7 mouse cellular contexts compared by ENCODE assay signal in genomic region chr16:13638198-13638597, GRCm38 (mm10). TPM values are rescaled to one million over a fixed set of nuclear protein-coding genes. Genes with fewer than 3 reads are reported as not detected.
DNase-seq lines count a peak whose midpoint lies in the region; ATAC-seq and TF ChIP-seq lines count a peak whose summit lies in the region.
"Not testable (repeated sequence)": the region's sequence is repeated elsewhere in the genome, so short reads cannot be mapped to it uniquely, and the experiment has no call there.

No protein-coding gene starts in this region.

- TF ChIP-seq CTCF in Patski (IDR thresholded peaks at IDR 0.05): peak; percentile 52
- TF ChIP-seq CTCF in gastrocnemius, adult 2 months (IDR thresholded peaks at IDR 0.05): peak; percentile 20; the same call in 1 of the 2 replicates
- peak; percentile 52; the same call in 1 of the 2 replicates for TF ChIP-seq CTCF in hindbrain, postnatal 0 days (IDR thresholded peaks at IDR 0.05; ENCODE audit: low read depth)
- TF ChIP-seq CTCF in layer of hippocampus, adult 2 months (conservative IDR thresholded peaks at IDR 0.05): peak; percentile 47
- peak; percentile 21; the same call in 1 of the 2 replicates for TF ChIP-seq CTCF in lung, embryonic 14.5 days (IDR thresholded peaks at IDR 0.05; ENCODE audit: low read depth)
- TF ChIP-seq CTCF in midbrain, postnatal 0 days (IDR thresholded peaks at IDR 0.05): peak; percentile 58

- H3K27ac ChIP-seq in gastrocnemius, adult 2 months; hindbrain, postnatal 0 days; layer of hippocampus, adult 2 months; lung, embryonic 14.5 days (ENCODE audit: low read depth); midbrain, postnatal 0 days (ENCODE audit: low read depth, low read length): not testable (repeated sequence)

- not testable (repeated sequence) for ATAC-seq in Patski; hindbrain, postnatal 0 days; lung, embryonic 14.5 days (ENCODE audit: insufficient read depth); midbrain, postnatal 0 days (ENCODE audit: low FRiP score)

- not testable (repeated sequence) for H3K27me3 ChIP-seq in Patski; hindbrain, postnatal 0 days (ENCODE audit: insufficient read depth, low read length); lung, embryonic 14.5 days (ENCODE audit: insufficient read depth, low read length); midbrain, postnatal 0 days (ENCODE audit: insufficient read depth, low read length)

- DNase-seq in A20 (ENCODE audit: low read depth, low spot score): peak; percentile 40
- not testable (repeated sequence) for DNase-seq in Patski (ENCODE audit: low read depth, low spot score); gastrocnemius, adult 2 months; hindbrain, postnatal 0 days (ENCODE audit: low spot score); layer of hippocampus, adult 2 months (ENCODE audit: low spot score in 2 of 2); lung, embryonic 14.5 days; midbrain, postnatal 0 days (ENCODE audit: low spot score)

- CTCF ChIA-PET in Patski (lab: Charles Lee): not testable (repeated sequence)

- not testable (repeated sequence) for H3K4me1 ChIP-seq in hindbrain, postnatal 0 days (ENCODE audit: insufficient read depth, low read length); lung, embryonic 14.5 days (ENCODE audit: insufficient read depth); midbrain, postnatal 0 days (ENCODE audit: insufficient read depth, low read length)

- intact Hi-C loops in gastrocnemius, adult 2 months (cut with DNase I): not testable (repeated sequence)

- not testable (repeated sequence) for H3K9me3 ChIP-seq in hindbrain, postnatal 0 days (ENCODE audit: low read length); lung, embryonic 14.5 days (ENCODE audit: low read depth, low read length); midbrain, postnatal 0 days (ENCODE audit: low read length)

- not testable (repeated sequence) for H3K4me2 ChIP-seq in hindbrain, postnatal 0 days (ENCODE audit: low read depth, low read length); lung, embryonic 14.5 days; midbrain, postnatal 0 days (ENCODE audit: low read depth, low read length, poor library complexity, severe bottlenecking)

- H3K36me3 ChIP-seq in hindbrain, postnatal 0 days (ENCODE audit: insufficient read depth, low read length): peaks cover 17% of the 10 kb centered on the region; the same call in 1 of the 2 replicates
- H3K36me3 ChIP-seq in lung, embryonic 14.5 days (ENCODE audit: insufficient read depth): peaks cover 47% of the 10 kb centered on the region
- H3K36me3 ChIP-seq in midbrain, postnatal 0 days (ENCODE audit: insufficient read depth, low read length): not testable (repeated sequence)

- POLR2A ChIA-PET in Patski (lab: Charles Lee): not testable (repeated sequence)

- in situ Hi-C loops in Patski (cut with MboI; ENCODE audit: low pct_unique_long_range_greater_than_20kb): not testable (repeated sequence)

- 38% methylated on average over 2 of the region's 2 CpGs for WGBS in hindbrain, postnatal 0 days
- 49% methylated on average over 2 of the region's 2 CpGs for WGBS in lung, embryonic 14.5 days
- 40% methylated on average over 2 of the region's 2 CpGs for WGBS in midbrain, postnatal 0 days

- not testable (repeated sequence) for H3K4me3 ChIP-seq in gastrocnemius, adult 2 months; hindbrain, postnatal 0 days (ENCODE audit: low read length); layer of hippocampus, adult 2 months; lung, embryonic 14.5 days (ENCODE audit: low read depth, low read length); midbrain, postnatal 0 days (ENCODE audit: low read depth, low read length)

- not testable (repeated sequence) for H3K9ac ChIP-seq in hindbrain, postnatal 0 days (replicated peaks; ENCODE audit: low read length); lung, embryonic 14.5 days; midbrain, postnatal 0 days (replicated peaks; ENCODE audit: low read length, poor library complexity, severe bottlenecking)

RNA-seq across cellular contexts. Expression of gene Parn, which starts 29.8 kb away (rescaled TPM):
- 34.3 TPM for polyA plus RNA-seq in Patski (2021)
- total RNA-seq in gastrocnemius, adult 2 months (2021): 1 to 10 TPM; 7.8 to 7.9 TPM
- 13.2 and 13.3 TPM in 2 replicates for total RNA-seq in hindbrain, postnatal 0 days (2014; rRNA removed)
- polyA plus RNA-seq in hindbrain, postnatal 0 days (2015; fragmentation: Nextera tagmentation; extraction: Ambion mirVana): 31.1 and 32.1 TPM in 2 replicates
- 10 to 100 TPM; 23.5 to 25.6 TPM for total RNA-seq in layer of hippocampus, adult 2 months (2021)
- polyA plus RNA-seq in lung, embryonic 14.5 days (2014; fragmentation: Nextera tagmentation; extraction: Ambion mirVana): 40.9 and 41.7 TPM in 2 replicates
- total RNA-seq in midbrain, postnatal 0 days (2014; rRNA removed): 11.8 and 14.8 TPM in 2 replicates
- polyA plus RNA-seq in midbrain, postnatal 0 days (2015; fragmentation: Nextera tagmentation; extraction: Ambion mirVana): 28.0 and 29.3 TPM in 2 replicates

RNA-seq across cellular contexts. Expression of gene Bfar, which starts 33.5 kb away (rescaled TPM):
- polyA plus RNA-seq in Patski (2021): 56.5 TPM
- total RNA-seq in gastrocnemius, adult 2 months (2021): 10 to 100 TPM; 34.6 to 36.4 TPM
- 31.6 and 40.5 TPM in 2 replicates for total RNA-seq in hindbrain, postnatal 0 days (2014; rRNA removed)
- polyA plus RNA-seq in hindbrain, postnatal 0 days (2015; fragmentation: Nextera tagmentation; extraction: Ambion mirVana): 38.8 and 38.9 TPM in 2 replicates
- 10 to 100 TPM; 40.0 to 45.2 TPM for total RNA-seq in layer of hippocampus, adult 2 months (2021)
- polyA plus RNA-seq in lung, embryonic 14.5 days (2014; fragmentation: Nextera tagmentation; extraction: Ambion mirVana): 41.2 and 42.2 TPM in 2 replicates
- total RNA-seq in midbrain, postnatal 0 days (2014; rRNA removed): 37.5 and 38.9 TPM in 2 replicates
- 37.1 and 38.3 TPM in 2 replicates for polyA plus RNA-seq in midbrain, postnatal 0 days (2015; fragmentation: Nextera tagmentation; extraction: Ambion mirVana)

RNA-seq across cellular contexts. Expression of gene 3110001I22Rik, which starts 33.5 kb away (rescaled TPM):
- 5.5 TPM for polyA plus RNA-seq in Patski (2021)
- total RNA-seq in gastrocnemius, adult 2 months (2021): 1 to 10 TPM; 2.3 to 2.6 TPM
- total RNA-seq in hindbrain, postnatal 0 days (2014; rRNA removed): 2.3 and 4.8 TPM in 2 replicates
- polyA plus RNA-seq in hindbrain, postnatal 0 days (2015; fragmentation: Nextera tagmentation; extraction: Ambion mirVana): 4.0 and 4.3 TPM in 2 replicates
- 1 to 10 TPM; 3.5 to 4.0 TPM for total RNA-seq in layer of hippocampus, adult 2 months (2021)
- 6.2 and 6.6 TPM in 2 replicates for polyA plus RNA-seq in lung, embryonic 14.5 days (2014; fragmentation: Nextera tagmentation; extraction: Ambion mirVana)
- total RNA-seq in midbrain, postnatal 0 days (2014; rRNA removed): 3.1 and 5.4 TPM in 2 replicates
- 3.2 and 4.0 TPM in 2 replicates for polyA plus RNA-seq in midbrain, postnatal 0 days (2015; fragmentation: Nextera tagmentation; extraction: Ambion mirVana)
